Mouse (Mus musculus) stomach, embryonic 15.5 days (tissue): ENCODE measurements around the gene Gm20869. TPM values are rescaled to one million over a fixed set of nuclear protein-coding genes. Genes with fewer than 3 reads are reported as not detected.
"Not testable (repeated sequence)": the region's sequence is repeated elsewhere in the genome, so short reads cannot be mapped to it uniquely, and the experiment has no call there.

Source experiments
- ATAC-seq: fragments of 200-750 bp; cut with Nextera tagmentation; 2 replicates; pipeline ENCODE4 v1.8.0; 2017; ENCODE audit warnings: low read depth, moderate number of reproducible peaks, moderate TSS enrichment; ENCODE audit not compliant: insufficient read depth, low FRiP score
- H3K27ac ChIP-seq: fragments of 300-500 bp; sonication (generic); 2 replicates; pipeline ENCODE4 v1.5.1; 2015; ENCODE audit warnings: mild to moderate bottlenecking, inconsistent platforms
- H3K27me3 ChIP-seq: fragments of 300-500 bp; sonication (generic); replicated peaks from 2 replicates; pipeline ENCODE4 v1.6.1; 2015; ENCODE audit warnings: inconsistent platforms
- H3K36me3 ChIP-seq: fragments of 300-500 bp; sonication (generic); 2 replicates; pipeline ENCODE4 v1.6.1; 2015; ENCODE audit warnings: inconsistent platforms
- H3K4me1 ChIP-seq: fragments of 300-500 bp; sonication (generic); 2 replicates; pipeline ENCODE4 v1.6.1; 2015; ENCODE audit warnings: inconsistent platforms
- H3K4me2 ChIP-seq: fragments of 300-500 bp; sonication (generic); 2 replicates; pipeline ENCODE4 v1.6.1; 2015; ENCODE audit warnings: mild to moderate bottlenecking, inconsistent platforms
- H3K4me3 ChIP-seq: fragments of 300-500 bp; sonication (generic); replicated peaks from 2 replicates; pipeline ENCODE4 v1.5.1; 2015; ENCODE audit warnings: inconsistent platforms
- H3K9ac ChIP-seq: fragments of 300-500 bp; sonication (generic); 2 replicates; pipeline ENCODE4 v1.6.1; 2015; ENCODE audit warnings: inconsistent platforms
- H3K9me3 ChIP-seq: fragments of 300-500 bp; sonication (generic); 2 replicates; pipeline ENCODE4 v1.6.1; 2016; ENCODE audit warnings: inconsistent platforms
- WGBS: fragments of 180-500 bp; shearing (Covaris S2); methylation state at CpG from one replicate; pipeline ENCODE4 v1.1.7; 2015; 5-methylcytosine and 5-hydroxymethylcytosine counted together
- polyA plus RNA-seq: library from polyadenylated mRNA; unstranded; fragments of >200 nt; fragmentation: Nextera tagmentation; extraction: Ambion mirVana; gene quantifications from 2 replicates; pipeline ENCODE4 v1.2.1, GENCODE M21; 2015

Gm20869 gene
- not detected in 2 replicates for polyA plus RNA-seq

GRCm38 (mm10) chrY:71469149-71469548, at the start of gene Gm20869:
Gene Gm20869, plus strand, starts transcription at chrY:71469449.
- WGBS, result no CpG with 5 or more reads among the region's 6 CpGs
- not testable (repeated sequence) for H3K4me1 ChIP-seq, H3K9me3 ChIP-seq, ATAC-seq, H3K27me3 ChIP-seq, H3K27ac ChIP-seq, H3K4me3 ChIP-seq, H3K36me3 ChIP-seq, H3K9ac ChIP-seq, H3K4me2 ChIP-seq

Other genes with a start within 250 kb of the Gm20869 start
- gene Gm20870, start 222.6 kb downstream of the Gm20869 start, polyA plus RNA-seq, result not detected in 2 replicates